Mouse (Mus musculus) G1E (cell line): ENCODE results near the gene Agap2.

Source experiments
- CTCF ChIP-seq: IDR thresholded peaks from 2 replicates; pipeline ENCODE4 v1.5.1; 2012; ENCODE audit warnings: low read depth, low read length, inconsistent platforms, mixed read lengths
- GATA1 ChIP-seq: IDR thresholded peaks from 2 replicates; pipeline ENCODE4 v1.6.1; 2012; ENCODE audit warnings: borderline replicate concordance, low read length, inconsistent platforms, mixed read lengths
- GATA2 ChIP-seq: IDR thresholded peaks from 2 replicates; pipeline ENCODE4 v1.6.1; 2012; ENCODE audit warnings: low read depth, low read length, inconsistent platforms, borderline replicate concordance
- POLR2AphosphoS5 ChIP-seq: IDR thresholded peaks from 2 replicates; pipeline ENCODE4 v1.6.1; 2012; ENCODE audit warnings: low read depth, low read length, inconsistent platforms; ENCODE audit not compliant: insufficient replicate concordance
- TAL1 ChIP-seq: conservative IDR thresholded peaks from 2 replicates; pipeline ENCODE4 v1.6.1; 2012; ENCODE audit warnings: low read depth, low read length, inconsistent platforms, mixed read lengths

GRCm38 (mm10) chr10:127066519-127067018 lies 8.5 kb upstream of the Agap2 start:
- TF ChIP-seq CTCF (no peak), TAL1 (no peak), POLR2AphosphoS5 (no peak), GATA2 (no peak), GATA1 (no peak)
